Mouse (Mus musculus) brain, embryonic 14.5 days (tissue): ENCODE data around the gene Lck.

ENCODE experiments used
- CTCF ChIP-seq: fragments of 200-500 bp; IDR thresholded peaks from 2 replicates; pipeline ENCODE4 v1.5.1; 2012; ENCODE audit warnings: inconsistent platforms, mild to moderate bottlenecking, moderate library complexity, borderline replicate concordance; ENCODE audit not compliant: insufficient read depth, insufficient read length; ENCODE audit errors: extremely low read depth
- POLR2A ChIP-seq: fragments of 200-500 bp; IDR thresholded peaks from 2 replicates; pipeline ENCODE4 v1.6.1; 2012; ENCODE audit warnings: mild to moderate bottlenecking, inconsistent platforms, borderline replicate concordance; ENCODE audit not compliant: poor library complexity, insufficient read depth, insufficient read length, severe bottlenecking; ENCODE audit errors: extremely low read depth

GRCm38 (mm10) chr4:129516925-129517324, 56.5 kb downstream of the Lck start:
- no peak for TF ChIP-seq CTCF
- no peak for TF ChIP-seq POLR2A
